Mouse (Mus musculus) spleen, postnatal 14 days (tissue): ENCODE data around the gene Efcab1.

ENCODE experiments used
- DNase-seq, 2 experiments: peaks; one replicate each; pipeline ENCODE4 v3.0.0; 2021 to 2022; ENCODE audit warnings: low spot score in 2 of 2

The Efcab1 gene

DNA sequence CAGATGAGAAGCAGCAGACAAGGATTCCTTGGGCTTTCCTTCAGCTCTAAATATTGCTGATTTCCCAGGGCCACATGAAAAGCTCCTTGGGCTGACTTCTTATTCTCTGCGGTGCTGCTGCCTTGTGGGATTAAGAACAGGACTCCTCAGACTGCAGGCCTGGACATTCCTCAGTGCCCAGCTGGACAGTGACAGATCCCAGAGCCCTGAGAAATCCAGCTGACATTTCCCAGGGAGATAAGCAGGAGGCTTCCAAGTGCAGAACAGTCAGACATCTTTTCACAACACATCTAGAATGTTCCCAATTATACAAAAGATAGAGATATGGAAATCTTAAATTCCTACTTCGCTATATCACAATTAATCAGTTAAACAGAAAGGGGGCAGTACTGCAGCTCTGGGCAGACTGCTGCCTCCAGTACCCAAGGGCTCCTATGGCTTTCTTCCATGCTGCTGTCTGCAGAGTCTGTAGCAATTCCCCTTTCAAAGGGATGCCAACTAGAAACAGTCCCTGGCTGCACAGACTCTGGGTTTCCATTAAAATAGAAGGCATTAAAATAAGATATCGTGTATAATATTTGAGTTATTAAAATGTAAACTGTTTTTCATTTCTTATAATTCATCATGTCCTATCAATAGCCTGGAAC is 86.2 kb downstream of the Efcab1 start:
- DNase-seq: no peak

GRCm38 (mm10) chr16:15014724-15015123 is 108.3 kb downstream of the Efcab1 start:
- no peak for DNase-seq
